Mouse (Mus musculus) C2C12 (cell line): ENCODE results near the gene Agpat1.

ENCODE experiments used
- CEBPB ChIP-seq: IDR thresholded peaks from one replicate; pipeline ENCODE4 v1.6.1; 2011; ENCODE audit warnings: low read depth, mild to moderate bottlenecking, control low read depth, moderate library complexity
- CTCF ChIP-seq: IDR thresholded peaks from one replicate; pipeline ENCODE4 v1.5.1; 2011; ENCODE audit not compliant: control insufficient read depth, insufficient read depth, insufficient read length
- MAX ChIP-seq: IDR thresholded peaks from one replicate; pipeline ENCODE4 v1.6.1; 2011; ENCODE audit warnings: mild to moderate bottlenecking, control low read depth
- MYOD1 ChIP-seq: IDR thresholded peaks from one replicate; pipeline ENCODE4 v1.6.1; 2011; ENCODE audit warnings: low read depth; ENCODE audit not compliant: control insufficient read depth, insufficient read length

- TF ChIP-seq CTCF, result no peak
- no peak for TF ChIP-seq MYOD1
- no peak for TF ChIP-seq CEBPB
- no peak for TF ChIP-seq MAX
These were observed 58.4 kb downstream of the Agpat1 start for GRCm38 (mm10) chr17:34662468-34662867.
